Mouse (Mus musculus) lung, adult 2 months (tissue): ENCODE measurements around the gene Tnrc6b.

Experiments
- CTCF ChIP-seq: fragments of 200-500 bp; IDR thresholded peaks from 2 replicates; pipeline ENCODE4 v1.5.1; 2011; ENCODE audit warnings: mild to moderate bottlenecking, low read length, control low read depth; ENCODE audit not compliant: insufficient read depth
- POLR2A ChIP-seq: fragments of 200-500 bp; IDR thresholded peaks from 2 replicates; pipeline ENCODE4 v1.6.1; 2011; ENCODE audit warnings: low read depth, mild to moderate bottlenecking, control low read depth, low read length, borderline replicate concordance; ENCODE audit errors: extremely low read depth

GRCm38 (mm10) chr15:80798367-80799073 is 87.4 kb downstream of the Tnrc6b start:
- TF ChIP-seq CTCF: no peak
- peak; percentile 47; the same call in 1 of the 2 replicates for TF ChIP-seq POLR2A
